Mouse (Mus musculus): ENCODE results near the gene Pkp1. TPM values are rescaled to one million over a fixed set of nuclear protein-coding genes. Genes with fewer than 3 reads are reported as not detected.

The Pkp1 gene
- total and polyA plus RNA-seq, 3 experiments = 0.05 TPM; not detected in 2

DNA sequence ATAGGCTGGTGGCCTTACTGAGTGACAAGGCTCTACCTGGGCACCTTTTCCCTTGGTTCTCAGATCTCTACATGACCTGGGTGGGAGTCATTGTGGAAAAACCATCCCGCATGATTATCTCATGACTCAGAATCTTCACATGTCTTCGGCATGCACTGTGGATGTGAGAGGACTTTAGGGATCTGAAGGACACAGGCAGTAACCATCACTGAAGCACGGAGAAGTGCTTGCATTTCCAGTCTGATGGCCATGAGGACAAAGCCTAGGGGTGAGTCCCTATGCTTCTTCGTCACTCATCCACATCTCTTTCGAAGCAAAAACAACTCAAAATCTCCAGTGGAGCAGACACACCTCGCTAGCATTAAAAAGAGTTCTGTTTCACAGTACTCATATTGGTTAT is 19.7 kb downstream of the Pkp1 start:
- no peaks in the 10 kb centered on the region for H3K36me3 ChIP-seq (replicated peaks)
- no peak for ATAC-seq (ENCODE audit: extremely low read depth, insufficient number of reproducible peaks, low FRiP score, poor library complexity, severe bottlenecking)
- TF ChIP-seq GATA2 (IDR thresholded peaks at IDR 0.05; ENCODE audit: borderline replicate concordance, low read depth, low read length) (no peak), TAL1 (conservative IDR thresholded peaks at IDR 0.05; ENCODE audit: low read depth, low read length) (no peak), POLR2AphosphoS5 (IDR thresholded peaks at IDR 0.05; ENCODE audit: insufficient replicate concordance, low read depth, low read length) (no peak), CTCF (IDR thresholded peaks at IDR 0.05; ENCODE audit: low read depth, low read length) (no peak), GATA1 (IDR thresholded peaks at IDR 0.05; ENCODE audit: borderline replicate concordance, low read length) (no peak)
- no peaks in the 10 kb centered on the region for H3K9me3 ChIP-seq (replicated peaks)
- DNase-seq (ENCODE audit: low spot score) = no peak
- no peak overlapping the region for H3K4me3 ChIP-seq (ENCODE audit: low read depth, low read length)
- peaks cover 67% of the 10 kb centered on the region for H3K27me3 ChIP-seq (ENCODE audit: insufficient read depth, low read length)
- no peaks in the 10 kb centered on the region for H3K4me1 ChIP-seq (ENCODE audit: insufficient read depth, low read depth, low read length)

DNA sequence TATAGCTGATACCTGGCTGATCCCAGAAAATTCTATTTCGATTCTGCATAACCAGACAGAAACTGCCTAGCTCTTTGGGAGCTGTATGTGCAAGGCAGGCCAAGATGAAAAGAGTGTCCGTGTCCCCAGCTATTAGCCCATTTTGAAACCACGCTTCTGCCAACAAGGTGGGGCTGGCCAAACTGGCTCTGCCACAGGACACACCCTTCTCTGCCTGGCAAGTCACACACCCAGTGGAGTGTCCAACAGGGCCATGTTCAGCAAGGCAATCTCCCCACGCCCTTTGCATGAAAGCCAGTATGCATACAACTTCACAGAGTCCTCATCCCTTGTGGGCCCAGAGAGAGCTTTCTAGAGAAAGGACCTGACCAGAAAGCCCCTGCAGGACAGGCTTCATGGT is 23.6 kb downstream of the Pkp1 start:
- peaks cover 66% of the 10 kb centered on the region for H3K27me3 ChIP-seq (ENCODE audit: insufficient read depth, low read length)
- TF ChIP-seq GATA1 (IDR thresholded peaks at IDR 0.05; ENCODE audit: borderline replicate concordance, low read length) (no peak), TAL1 (conservative IDR thresholded peaks at IDR 0.05; ENCODE audit: low read depth, low read length) (no peak), GATA2 (IDR thresholded peaks at IDR 0.05; ENCODE audit: borderline replicate concordance, low read depth, low read length) (no peak), CTCF (IDR thresholded peaks at IDR 0.05; ENCODE audit: low read depth, low read length) (no peak), POLR2AphosphoS5 (IDR thresholded peaks at IDR 0.05; ENCODE audit: insufficient replicate concordance, low read depth, low read length) (no peak)
- no peaks in the 10 kb centered on the region for H3K4me1 ChIP-seq (ENCODE audit: insufficient read depth, low read depth, low read length)
- no peaks in the 10 kb centered on the region for H3K9me3 ChIP-seq (replicated peaks)
- no peak for DNase-seq (ENCODE audit: low spot score)
- no peak overlapping the region for H3K4me3 ChIP-seq (ENCODE audit: low read depth, low read length)
- ATAC-seq (ENCODE audit: extremely low read depth, insufficient number of reproducible peaks, low FRiP score, poor library complexity, severe bottlenecking) = no peak
- H3K36me3 ChIP-seq (replicated peaks) = no peaks in the 10 kb centered on the region

- H3K4me3 ChIP-seq (ENCODE audit: low read depth, low read length) = no peak overlapping the region
- TF ChIP-seq GATA1 (IDR thresholded peaks at IDR 0.05; ENCODE audit: borderline replicate concordance, low read length) (no peak), CTCF (IDR thresholded peaks at IDR 0.05; ENCODE audit: low read depth, low read length) (no peak), TAL1 (conservative IDR thresholded peaks at IDR 0.05; ENCODE audit: low read depth, low read length) (no peak), POLR2AphosphoS5 (IDR thresholded peaks at IDR 0.05; ENCODE audit: insufficient replicate concordance, low read depth, low read length) (no peak), GATA2 (IDR thresholded peaks at IDR 0.05; ENCODE audit: borderline replicate concordance, low read depth, low read length) (no peak)
- no peaks in the 10 kb centered on the region for H3K9me3 ChIP-seq (replicated peaks)
- ATAC-seq (ENCODE audit: extremely low read depth, insufficient number of reproducible peaks, low FRiP score, poor library complexity, severe bottlenecking) (no peak), DNase-seq (ENCODE audit: low spot score) (no peak)
- no peaks in the 10 kb centered on the region for H3K4me1 ChIP-seq (ENCODE audit: insufficient read depth, low read depth, low read length)
- H3K27me3 ChIP-seq (ENCODE audit: insufficient read depth, low read length) = peaks cover 60% of the 10 kb centered on the region
- no peaks in the 10 kb centered on the region for H3K36me3 ChIP-seq (replicated peaks)
Measured at GRCm38 (mm10) chr1:135893377-135893776, 25.6 kb downstream of the Pkp1 start.

DNA sequence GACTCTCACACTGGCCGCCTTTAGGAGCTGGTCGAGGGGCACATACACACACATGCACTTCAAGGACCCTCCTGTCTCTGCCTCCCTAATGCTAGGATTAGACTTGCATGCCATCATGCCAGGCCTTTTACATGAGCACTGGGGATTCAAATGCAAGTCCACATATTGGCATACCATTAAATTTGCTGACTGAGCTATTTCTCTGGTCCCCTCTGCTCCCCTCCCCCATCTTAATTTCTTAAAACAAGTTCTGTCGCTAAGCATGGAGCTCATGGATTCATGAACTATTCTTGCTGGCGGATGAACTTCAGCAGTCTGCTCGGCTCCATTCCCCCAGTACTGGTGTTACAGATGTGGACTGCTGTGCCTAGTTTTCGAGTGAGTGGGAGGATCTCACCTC is 26.2 kb downstream of the Pkp1 start:
- no peaks in the 10 kb centered on the region for H3K4me1 ChIP-seq (ENCODE audit: insufficient read depth, low read depth, low read length)
- H3K9me3 ChIP-seq (replicated peaks) = no peaks in the 10 kb centered on the region
- no peaks in the 10 kb centered on the region for H3K36me3 ChIP-seq (replicated peaks)
- H3K4me3 ChIP-seq (ENCODE audit: low read depth, low read length) = no peak overlapping the region
- DNase-seq (ENCODE audit: low spot score) (no peak), ATAC-seq (ENCODE audit: extremely low read depth, insufficient number of reproducible peaks, low FRiP score, poor library complexity, severe bottlenecking) (no peak)
- TF ChIP-seq TAL1 (conservative IDR thresholded peaks at IDR 0.05; ENCODE audit: low read depth, low read length) = no peak
- TF ChIP-seq GATA1 (IDR thresholded peaks at IDR 0.05; ENCODE audit: borderline replicate concordance, low read length) = no peak
- no peak for TF ChIP-seq CTCF (IDR thresholded peaks at IDR 0.05; ENCODE audit: low read depth, low read length)
- TF ChIP-seq POLR2AphosphoS5 (IDR thresholded peaks at IDR 0.05; ENCODE audit: insufficient replicate concordance, low read depth, low read length) = no peak
- TF ChIP-seq GATA2 (IDR thresholded peaks at IDR 0.05; ENCODE audit: borderline replicate concordance, low read depth, low read length) = no peak
- peaks cover 55% of the 10 kb centered on the region for H3K27me3 ChIP-seq (ENCODE audit: insufficient read depth, low read length)

DNA sequence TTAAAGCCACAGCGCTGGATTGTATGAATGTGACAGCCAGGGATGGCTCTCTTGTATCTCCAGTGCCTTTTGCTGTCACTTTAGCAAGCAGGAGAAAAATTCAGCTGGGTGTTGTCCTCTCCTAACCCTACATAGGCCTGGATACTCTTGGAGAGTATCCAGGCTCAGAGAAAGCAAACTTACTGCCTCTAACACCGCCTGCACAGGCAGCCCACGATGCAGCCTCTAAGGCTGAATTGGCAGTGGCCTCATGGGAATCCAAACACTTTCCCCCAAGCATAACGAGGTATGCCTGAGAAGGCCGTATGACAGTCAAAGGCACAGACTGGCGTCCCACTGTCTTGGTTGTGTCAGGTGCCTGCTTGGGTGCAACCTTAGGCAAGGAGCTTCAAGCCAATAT is 26.8 kb downstream of the Pkp1 start:
- ATAC-seq (ENCODE audit: extremely low read depth, insufficient number of reproducible peaks, low FRiP score, poor library complexity, severe bottlenecking) = no peak
- Histone ChIP-seq H3K9me3 (replicated peaks) (no peaks in the 10 kb centered on the region), H3K27me3 (ENCODE audit: insufficient read depth, low read length) (peaks cover 49% of the 10 kb centered on the region), H3K4me1 (ENCODE audit: insufficient read depth, low read depth, low read length) (no peaks in the 10 kb centered on the region), H3K4me3 (ENCODE audit: low read depth, low read length) (no peak overlapping the region), H3K36me3 (replicated peaks) (no peaks in the 10 kb centered on the region)
- no peak for TF ChIP-seq GATA2 (IDR thresholded peaks at IDR 0.05; ENCODE audit: borderline replicate concordance, low read depth, low read length)
- TF ChIP-seq GATA1 (IDR thresholded peaks at IDR 0.05; ENCODE audit: borderline replicate concordance, low read length) = no peak
- no peak for TF ChIP-seq TAL1 (conservative IDR thresholded peaks at IDR 0.05; ENCODE audit: low read depth, low read length)
- TF ChIP-seq CTCF (IDR thresholded peaks at IDR 0.05; ENCODE audit: low read depth, low read length) = no peak
- TF ChIP-seq POLR2AphosphoS5 (IDR thresholded peaks at IDR 0.05; ENCODE audit: insufficient replicate concordance, low read depth, low read length) = no peak
- DNase-seq (ENCODE audit: low spot score) = no peak

GRCm38 (mm10) chr1:135891424-135892216 is 27.4 kb downstream of the Pkp1 start:
- H3K9me3 ChIP-seq (replicated peaks) = no peaks in the 10 kb centered on the region
- no peaks in the 10 kb centered on the region for H3K4me1 ChIP-seq (ENCODE audit: insufficient read depth, low read depth, low read length)
- H3K27me3 ChIP-seq (ENCODE audit: insufficient read depth, low read length) = peaks cover 44% of the 10 kb centered on the region
- no peak for ATAC-seq (ENCODE audit: extremely low read depth, insufficient number of reproducible peaks, low FRiP score, poor library complexity, severe bottlenecking)
- no peak overlapping the region for H3K4me3 ChIP-seq (ENCODE audit: low read depth, low read length)
- TF ChIP-seq CTCF (IDR thresholded peaks at IDR 0.05; ENCODE audit: low read depth, low read length) (no peak), POLR2AphosphoS5 (IDR thresholded peaks at IDR 0.05; ENCODE audit: insufficient replicate concordance, low read depth, low read length) (no peak), TAL1 (conservative IDR thresholded peaks at IDR 0.05; ENCODE audit: low read depth, low read length) (no peak), GATA1 (IDR thresholded peaks at IDR 0.05; ENCODE audit: borderline replicate concordance, low read length) (no peak), GATA2 (IDR thresholded peaks at IDR 0.05; ENCODE audit: borderline replicate concordance, low read depth, low read length) (no peak)
- no peaks in the 10 kb centered on the region for H3K36me3 ChIP-seq (replicated peaks)
- no peak for DNase-seq (ENCODE audit: low spot score)
